Mouse (Mus musculus): ENCODE measurements around the gene Kalrn.
A peak's percentile ranks its signal among the peaks of the same experiment; 100 is the strongest.

The Kalrn gene

GRCm38 (mm10) chr16:34302503-34302902 is 270.8 kb downstream of the Kalrn start:
- Histone ChIP-seq H3K27me3 (ENCODE audit: insufficient read depth, low read length) (peaks cover 6% of the 10 kb centered on the region; the same call in 1 of the 2 replicates), H3K36me3 (ENCODE audit: insufficient read depth, low read length) (no peaks in the 10 kb centered on the region), H3K9me3 (ENCODE audit: low read length) (no peaks in the 10 kb centered on the region), H3K4me1 (replicated peaks; ENCODE audit: low read depth, low read length) (no peaks in the 10 kb centered on the region), H3K4me3 (replicated peaks; ENCODE audit: low read length) (no peak overlapping the region)
- TF ChIP-seq POU5F1 (IDR thresholded peaks at IDR 0.05; ENCODE audit: borderline replicate concordance, low read length): no peak
- no peak for TF ChIP-seq NANOG (IDR thresholded peaks at IDR 0.05; ENCODE audit: borderline replicate concordance, low read length)

DNA sequence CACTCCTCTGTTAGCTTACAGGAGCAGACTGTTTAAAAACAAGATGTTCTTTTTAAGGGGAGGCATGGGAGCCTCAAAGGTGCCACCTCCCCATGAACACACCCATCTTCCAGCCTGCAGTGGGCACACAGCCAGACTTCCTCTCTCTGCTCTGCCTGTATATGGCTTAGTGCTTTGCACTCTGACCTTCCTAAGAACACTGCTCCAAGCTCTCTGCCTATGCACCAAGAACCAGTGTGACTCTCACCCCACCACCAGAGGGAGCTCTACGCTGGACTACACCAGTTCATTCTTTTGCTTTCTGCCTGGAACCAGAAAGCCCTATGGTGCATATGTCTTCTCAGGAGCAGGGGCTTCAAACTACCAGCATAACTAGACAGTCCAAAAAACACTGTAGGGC is 271.3 kb downstream of the Kalrn start:
- Histone ChIP-seq H3K36me3 (ENCODE audit: insufficient read depth, low read length) (no peaks in the 10 kb centered on the region), H3K4me3 (replicated peaks; ENCODE audit: low read length) (no peak overlapping the region), H3K9me3 (ENCODE audit: low read length) (no peaks in the 10 kb centered on the region), H3K27me3 (ENCODE audit: insufficient read depth, low read length) (peaks cover 6% of the 10 kb centered on the region; the same call in 1 of the 2 replicates), H3K4me1 (replicated peaks; ENCODE audit: low read depth, low read length) (no peaks in the 10 kb centered on the region)
- TF ChIP-seq NANOG (IDR thresholded peaks at IDR 0.05; ENCODE audit: borderline replicate concordance, low read length) (no peak), CTCF (conservative IDR thresholded peaks at IDR 0.05; ENCODE audit: low read length) (no peak), POU5F1 (IDR thresholded peaks at IDR 0.05; ENCODE audit: borderline replicate concordance, low read length) (no peak)

DNA sequence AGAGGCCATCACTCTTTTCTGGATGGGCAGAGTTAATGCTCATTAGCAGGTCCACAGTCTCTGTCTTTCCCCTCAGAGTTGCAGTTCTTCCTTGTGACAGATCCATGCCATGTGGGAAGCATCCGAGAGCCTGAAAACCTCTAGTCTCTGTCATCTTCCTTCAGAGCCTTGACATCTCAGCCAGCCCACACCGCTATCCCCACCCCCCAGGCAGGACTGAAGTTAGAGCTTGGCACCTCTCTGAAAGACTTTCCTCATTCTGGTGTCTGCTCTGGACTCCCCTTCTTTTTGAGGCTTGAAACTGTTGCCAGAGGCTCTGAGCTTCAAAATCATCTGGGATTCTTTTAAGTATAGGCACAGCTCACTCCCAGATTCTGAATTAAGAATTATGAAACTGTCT is 274.1 kb downstream of the Kalrn start:
- Histone ChIP-seq H3K27me3 (ENCODE audit: insufficient read depth, low read length) (peaks cover 6% of the 10 kb centered on the region; the same call in 1 of the 2 replicates), H3K9me3 (ENCODE audit: low read length) (no peaks in the 10 kb centered on the region), H3K4me1 (replicated peaks; ENCODE audit: low read depth, low read length) (no peaks in the 10 kb centered on the region), H3K4me3 (replicated peaks; ENCODE audit: low read length) (no peak overlapping the region), H3K36me3 (ENCODE audit: insufficient read depth, low read length) (no peaks in the 10 kb centered on the region)
- no peak for TF ChIP-seq CTCF (conservative IDR thresholded peaks at IDR 0.05; ENCODE audit: low read length)
- TF ChIP-seq POU5F1 (IDR thresholded peaks at IDR 0.05; ENCODE audit: borderline replicate concordance, low read length): no peak
- no peak for TF ChIP-seq NANOG (IDR thresholded peaks at IDR 0.05; ENCODE audit: borderline replicate concordance, low read length)

DNA sequence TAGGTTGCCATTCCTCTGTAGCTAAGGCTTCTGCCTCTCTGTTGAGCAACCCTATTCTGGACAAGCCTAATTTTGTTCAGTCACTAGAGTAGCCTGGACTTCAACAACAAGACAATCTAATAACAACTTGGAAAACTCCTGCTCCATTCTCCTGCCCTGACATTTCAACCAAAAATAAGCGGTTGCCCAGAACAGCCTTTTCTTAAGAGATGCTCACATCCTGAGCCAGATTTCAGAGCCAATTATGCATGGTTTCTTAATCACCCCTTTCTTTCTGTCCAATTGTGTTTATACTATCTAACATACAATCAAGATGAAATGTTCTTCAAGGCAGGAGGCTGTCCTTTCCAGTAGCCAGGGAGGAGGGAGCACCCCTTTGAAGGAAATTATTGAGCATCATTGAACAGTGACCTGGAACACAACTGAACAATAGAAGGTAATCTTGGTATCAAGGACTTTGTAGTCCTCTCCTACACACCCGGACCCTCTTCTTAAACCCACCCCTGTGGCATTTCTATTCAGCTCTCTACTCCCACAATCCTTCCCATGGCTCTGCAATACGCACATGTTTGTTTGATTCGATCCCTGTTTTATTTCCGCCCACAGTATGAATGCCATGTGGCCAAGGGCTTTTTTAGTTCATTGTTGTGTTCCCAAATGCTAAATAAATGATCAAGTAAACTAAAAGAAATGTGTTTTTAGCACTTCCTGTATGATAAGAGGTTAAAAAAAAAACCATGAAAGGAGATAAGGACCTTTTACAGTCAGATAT is 275.2 kb downstream of the Kalrn start:
- no peak overlapping the region for H3K4me3 ChIP-seq (replicated peaks; ENCODE audit: low read length)
- no peak for TF ChIP-seq NANOG (IDR thresholded peaks at IDR 0.05; ENCODE audit: borderline replicate concordance, low read length)
- peaks cover 6% of the 10 kb centered on the region; the same call in 1 of the 2 replicates for H3K27me3 ChIP-seq (ENCODE audit: insufficient read depth, low read length)
- no peaks in the 10 kb centered on the region for H3K4me1 ChIP-seq (replicated peaks; ENCODE audit: low read depth, low read length)
- H3K9me3 ChIP-seq (ENCODE audit: low read length): no peaks in the 10 kb centered on the region
- H3K36me3 ChIP-seq (ENCODE audit: insufficient read depth, low read length): no peaks in the 10 kb centered on the region

GRCm38 (mm10) chr16:34294568-34294967 is 278.8 kb downstream of the Kalrn start:
- TF ChIP-seq NANOG (IDR thresholded peaks at IDR 0.05; ENCODE audit: borderline replicate concordance, low read length) (no peak), CTCF (conservative IDR thresholded peaks at IDR 0.05; ENCODE audit: low read length) (peak; percentile 9)
- peaks cover 6% of the 10 kb centered on the region; the same call in 1 of the 2 replicates for H3K27me3 ChIP-seq (ENCODE audit: insufficient read depth, low read length)
- no peaks in the 10 kb centered on the region for H3K9me3 ChIP-seq (ENCODE audit: low read length)
- H3K4me3 ChIP-seq (replicated peaks; ENCODE audit: low read length): no peak overlapping the region
- H3K36me3 ChIP-seq (ENCODE audit: insufficient read depth, low read length): no peaks in the 10 kb centered on the region
- H3K4me1 ChIP-seq (replicated peaks; ENCODE audit: low read depth, low read length): no peaks in the 10 kb centered on the region

DNA sequence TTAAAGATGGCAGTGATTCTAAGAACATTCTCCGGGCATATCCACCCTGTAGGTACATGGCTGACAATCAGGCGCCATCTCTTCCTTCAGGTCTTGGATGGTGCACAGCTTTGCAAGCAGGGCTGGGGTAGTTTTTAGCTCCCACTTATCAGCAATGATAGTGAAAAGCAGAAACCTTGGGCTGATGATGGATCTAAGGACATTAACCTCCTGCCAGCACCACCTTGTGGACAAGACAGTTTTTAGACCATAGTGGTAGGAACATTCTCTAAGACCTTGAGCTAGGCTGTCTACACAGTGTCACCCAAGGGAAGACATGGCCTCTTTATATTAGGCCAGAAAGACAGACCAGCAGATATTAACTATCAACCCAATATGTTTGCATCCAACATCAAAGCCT is 279.7 kb downstream of the Kalrn start:
- H3K27me3 ChIP-seq (ENCODE audit: insufficient read depth, low read length): peaks cover under 1% of the 10 kb centered on the region; the same call in 1 of the 2 replicates
- H3K36me3 ChIP-seq (ENCODE audit: insufficient read depth, low read length): no peaks in the 10 kb centered on the region
- TF ChIP-seq POU5F1 (IDR thresholded peaks at IDR 0.05; ENCODE audit: borderline replicate concordance, low read length) (no peak), NANOG (IDR thresholded peaks at IDR 0.05; ENCODE audit: borderline replicate concordance, low read length) (no peak)
- no peaks in the 10 kb centered on the region for H3K4me1 ChIP-seq (replicated peaks; ENCODE audit: low read depth, low read length)
- no peaks in the 10 kb centered on the region for H3K9me3 ChIP-seq (ENCODE audit: low read length)
- H3K4me3 ChIP-seq (replicated peaks; ENCODE audit: low read length): no peak overlapping the region

- no peaks in the 10 kb centered on the region for H3K27me3 ChIP-seq (ENCODE audit: insufficient read depth, low read length)
- no peaks in the 10 kb centered on the region for H3K36me3 ChIP-seq (ENCODE audit: insufficient read depth, low read length)
- TF ChIP-seq CTCF (conservative IDR thresholded peaks at IDR 0.05; ENCODE audit: low read length) (no peak), NANOG (IDR thresholded peaks at IDR 0.05; ENCODE audit: borderline replicate concordance, low read length) (no peak), POU5F1 (IDR thresholded peaks at IDR 0.05; ENCODE audit: borderline replicate concordance, low read length) (no peak)
- H3K4me1 ChIP-seq (replicated peaks; ENCODE audit: low read depth, low read length): no peaks in the 10 kb centered on the region
- no peak overlapping the region for H3K4me3 ChIP-seq (replicated peaks; ENCODE audit: low read length)
- H3K9me3 ChIP-seq (ENCODE audit: low read length): no peaks in the 10 kb centered on the region
Measured at GRCm38 (mm10) chr16:34289583-34289982, 283.7 kb downstream of the Kalrn start.

GRCm38 (mm10) chr16:34282026-34282425 is 291.3 kb downstream of the Kalrn start:
- Histone ChIP-seq H3K9me3 (ENCODE audit: low read length) (no peaks in the 10 kb centered on the region), H3K36me3 (ENCODE audit: insufficient read depth, low read length) (no peaks in the 10 kb centered on the region), H3K4me1 (replicated peaks; ENCODE audit: low read depth, low read length) (no peaks in the 10 kb centered on the region), H3K27me3 (ENCODE audit: insufficient read depth, low read length) (0 out of 2 replicates have a peak, but pooled peaks cover 3% of the 10 kb centered on the region), H3K4me3 (replicated peaks; ENCODE audit: low read length) (no peak overlapping the region)
- no peak for TF ChIP-seq POU5F1 (IDR thresholded peaks at IDR 0.05; ENCODE audit: borderline replicate concordance, low read length)
- no peak for TF ChIP-seq CTCF (conservative IDR thresholded peaks at IDR 0.05; ENCODE audit: low read length)
- no peak for TF ChIP-seq NANOG (IDR thresholded peaks at IDR 0.05; ENCODE audit: borderline replicate concordance, low read length)

Data from E14TG2a.4 (cell line).